Mouse (Mus musculus) retina, postnatal 7 days (tissue): ENCODE measurements at regions not wholly inside any gene's neighbourhood (a gene's known extent, or its start where the extent isn't known, plus 50 kb on each side); places are given as distances from the start of the nearest gene placed in this dataset.

Experiments used
- DNase-seq: peaks from one replicate; pipeline ENCODE4 v3.0.0-alpha.2; 2012; ENCODE audit warnings: low read depth, low spot score

DNA sequence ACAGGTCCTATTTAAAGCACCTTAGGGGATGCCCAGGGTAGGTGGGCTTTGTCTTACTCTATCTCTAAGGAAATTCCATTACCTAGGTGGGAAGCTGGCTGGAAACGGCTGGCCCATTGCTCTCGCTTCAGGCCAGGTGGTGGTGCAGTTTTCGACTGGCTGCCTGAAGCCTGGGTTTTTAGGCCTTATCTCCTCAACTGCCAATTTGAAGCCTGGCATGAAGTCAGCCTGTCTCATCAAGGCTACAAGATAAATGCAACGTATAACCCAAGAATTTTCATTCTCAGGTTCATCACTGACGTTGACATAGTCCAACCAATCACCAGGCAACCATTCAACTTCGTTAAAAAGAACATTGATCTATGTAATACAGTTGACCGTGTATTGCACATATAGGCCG lies 417.3 kb upstream of the Gm6657 start:
- no peak for DNase-seq

DNA sequence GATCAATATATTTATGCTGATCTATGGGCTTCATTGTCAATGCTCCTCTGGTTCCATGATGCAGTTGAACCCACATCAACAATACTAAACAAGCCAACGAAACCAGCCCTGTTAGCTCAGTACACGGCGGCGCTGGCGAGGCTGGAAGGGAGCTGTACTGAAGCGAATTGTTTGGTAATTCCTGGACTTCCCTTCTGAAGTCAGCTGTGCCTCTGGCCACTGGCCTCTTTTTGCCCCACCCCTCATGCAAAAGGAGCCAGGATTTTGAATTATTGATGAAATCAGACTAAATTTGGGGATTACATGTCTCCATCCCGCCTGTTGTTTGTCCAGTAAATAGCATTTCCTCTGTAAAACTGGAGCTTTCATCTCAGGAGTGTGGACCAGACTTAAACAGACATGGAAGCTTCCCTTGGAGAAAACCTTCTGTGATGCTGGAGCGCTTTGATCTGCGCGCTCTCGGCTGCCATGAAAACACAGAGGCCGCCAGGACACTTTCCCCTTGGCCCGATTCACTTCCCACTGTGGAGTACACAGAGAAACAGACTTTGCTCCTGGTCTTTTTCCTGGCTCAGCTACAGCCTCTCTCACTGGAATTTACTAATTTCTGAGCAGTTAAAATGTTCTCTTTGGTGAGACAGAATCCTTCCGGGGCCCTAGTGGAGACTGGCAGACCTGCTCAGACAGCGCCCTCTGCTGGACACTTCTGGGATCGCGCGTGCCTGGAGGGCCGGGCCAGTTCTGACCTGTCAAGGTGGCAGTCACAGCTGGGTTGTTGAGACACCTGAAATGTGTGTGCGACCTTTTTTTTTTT lies 412.9 kb upstream of the Gm6657 start:
- DNase-seq = peak; percentile 55

DNA sequence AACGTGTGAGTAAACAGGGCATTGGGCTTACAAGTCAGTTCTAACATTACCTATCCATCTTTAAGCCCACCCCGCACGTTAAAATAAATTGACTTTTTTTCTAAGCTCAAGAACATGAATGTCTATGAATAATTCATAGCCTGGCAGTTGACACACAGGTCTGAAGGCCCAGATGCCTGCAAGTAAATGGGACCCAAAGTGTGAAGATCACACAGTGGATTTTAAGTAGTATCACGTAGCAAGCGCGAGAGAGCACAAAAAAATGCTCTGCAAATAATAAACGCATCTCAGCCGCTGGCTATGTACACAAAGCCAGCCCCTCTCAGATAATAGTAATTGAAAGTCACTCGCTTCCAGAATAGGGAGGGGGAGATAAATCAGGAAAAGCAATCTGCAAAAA lies 410.1 kb upstream of the Gm6657 start:
- no peak for DNase-seq

DNA sequence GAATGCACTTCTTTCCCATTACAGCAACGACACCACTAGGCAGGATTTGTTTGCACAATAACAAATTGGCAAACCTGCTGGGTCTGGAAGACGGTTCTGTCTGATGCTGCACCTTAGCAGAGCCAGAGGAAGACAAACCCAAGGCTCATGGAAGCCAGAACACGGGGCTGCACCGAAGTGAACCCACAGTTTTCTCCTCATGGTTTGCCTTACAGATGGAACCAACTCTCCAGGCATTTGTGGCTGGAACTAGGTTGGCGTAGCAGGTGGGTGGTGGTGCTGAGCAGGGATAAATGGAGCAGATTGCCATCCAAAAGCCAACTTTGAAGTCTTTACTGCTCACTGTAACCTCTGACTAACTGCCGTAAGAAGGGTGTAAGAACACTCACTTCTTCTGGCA lies 408.4 kb upstream of the Gm6657 start:
- DNase-seq = no peak

DNA sequence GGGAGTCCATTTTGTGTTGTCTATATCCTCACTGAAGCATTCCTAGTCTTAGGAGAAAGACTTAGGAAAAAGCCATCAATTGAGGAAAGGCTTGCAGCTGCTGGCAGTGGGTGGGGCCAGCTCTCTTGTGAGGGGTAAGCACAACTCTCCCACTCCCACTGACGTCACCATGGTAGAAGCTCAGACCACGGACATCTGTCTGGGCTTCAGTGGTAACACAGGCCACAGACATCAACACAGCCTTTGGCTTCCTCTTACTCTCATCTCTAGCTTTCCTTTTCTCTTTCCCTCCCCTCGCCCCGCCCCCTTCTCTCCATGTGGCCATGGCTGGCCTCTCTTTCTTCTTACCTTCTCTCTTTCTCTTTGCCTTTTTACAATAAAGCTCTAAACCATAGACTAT lies 407.4 kb upstream of the Gm6657 start:
- DNase-seq = no peak

DNA sequence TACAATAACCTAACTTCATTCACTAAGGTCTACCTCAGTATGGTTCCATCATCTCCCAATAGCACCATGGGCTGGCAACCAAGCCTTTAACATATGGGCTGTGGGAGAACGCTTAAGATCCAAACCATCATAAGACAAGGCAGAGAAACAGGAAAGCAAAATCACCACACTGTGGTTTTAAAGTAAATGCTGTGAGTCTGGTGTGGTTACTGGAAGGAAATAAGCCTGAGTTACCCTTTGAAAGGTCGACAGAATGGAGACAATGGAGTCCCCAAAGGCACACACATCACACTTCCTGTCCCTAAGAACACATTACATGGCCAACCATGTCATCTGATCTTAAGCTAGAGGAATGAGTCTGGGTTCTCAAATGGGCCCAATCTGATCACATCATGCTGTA lies 405.8 kb upstream of the Gm6657 start:
- DNase-seq = no peak

DNA sequence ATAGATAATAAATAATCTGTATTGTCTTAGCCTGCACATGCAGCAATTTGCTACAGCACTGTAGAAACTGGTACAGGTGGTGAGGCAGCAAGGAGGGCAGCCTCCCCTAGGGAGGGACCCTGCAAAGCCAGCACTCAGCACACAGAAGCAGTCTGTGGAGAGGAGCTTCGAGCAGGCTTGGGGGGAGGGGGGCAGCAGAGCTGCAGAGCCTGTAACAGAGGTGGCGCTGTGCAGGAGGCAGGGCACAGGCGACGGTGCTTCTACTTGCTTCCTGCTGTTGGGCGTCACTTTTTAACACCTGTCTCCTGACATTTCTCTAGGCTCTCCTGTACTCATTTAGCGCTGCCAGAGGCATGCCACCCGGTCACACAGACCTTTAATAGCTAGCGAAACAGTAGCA lies 404.6 kb upstream of the Gm6657 start:
- DNase-seq = no peak

DNA sequence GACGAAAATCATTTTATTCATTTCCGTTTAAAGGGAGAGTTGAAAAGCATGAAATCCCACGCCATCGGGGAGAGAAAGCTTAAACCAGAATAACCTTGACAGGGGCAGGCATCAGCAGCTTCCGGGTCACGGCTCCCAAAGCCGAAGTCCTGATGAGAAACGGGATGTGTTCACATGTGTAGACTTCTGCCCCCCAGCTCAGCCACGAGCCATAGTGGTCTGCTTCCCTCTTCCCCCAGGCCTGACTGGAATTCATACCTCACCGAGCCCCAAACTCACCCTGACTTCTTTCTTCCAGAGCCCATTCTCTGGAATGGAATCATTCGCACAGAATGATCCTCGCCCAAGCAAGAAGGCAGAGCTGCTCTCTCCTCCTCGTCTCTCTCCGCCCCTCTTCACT lies 404.2 kb upstream of the Gm6657 start:
- DNase-seq = no peak

DNA sequence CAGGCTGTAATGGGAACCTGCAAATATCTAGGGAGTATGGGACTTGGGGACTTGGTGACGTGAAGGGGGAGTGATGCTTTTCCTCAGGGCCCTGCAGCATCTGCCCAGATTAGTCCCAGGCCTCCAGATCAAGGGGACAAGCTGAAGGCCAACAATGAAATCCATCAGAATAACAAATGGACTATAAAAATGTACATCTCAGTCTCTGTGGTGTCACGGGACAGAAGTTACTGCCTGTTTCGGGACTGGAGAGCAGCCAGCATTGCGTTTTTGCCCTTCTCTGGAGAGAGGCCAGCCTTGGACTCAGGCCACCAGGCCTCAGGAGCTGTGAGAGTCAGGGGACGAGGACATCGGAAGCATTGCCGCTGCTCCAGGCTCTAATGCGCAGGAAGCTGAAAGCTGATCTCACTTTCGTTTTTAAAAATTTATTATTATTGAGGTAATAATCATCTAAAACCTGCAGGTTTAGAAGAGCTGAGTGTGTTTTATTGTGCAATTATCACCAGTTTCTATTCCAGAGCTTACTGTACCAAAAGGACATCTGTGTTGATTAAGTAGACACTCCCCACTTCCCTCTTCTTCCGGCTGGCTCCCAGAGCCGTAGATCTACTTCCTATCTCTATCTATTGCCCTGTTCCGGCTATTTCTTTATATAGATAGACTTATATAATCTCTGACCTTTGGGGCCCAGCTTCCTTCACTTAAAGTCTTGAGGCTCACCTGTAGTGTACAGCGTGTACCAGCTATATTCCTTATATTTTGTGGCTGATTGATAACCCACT lies 403.0 kb upstream of the Gm6657 start:
- DNase-seq = no peak

DNA sequence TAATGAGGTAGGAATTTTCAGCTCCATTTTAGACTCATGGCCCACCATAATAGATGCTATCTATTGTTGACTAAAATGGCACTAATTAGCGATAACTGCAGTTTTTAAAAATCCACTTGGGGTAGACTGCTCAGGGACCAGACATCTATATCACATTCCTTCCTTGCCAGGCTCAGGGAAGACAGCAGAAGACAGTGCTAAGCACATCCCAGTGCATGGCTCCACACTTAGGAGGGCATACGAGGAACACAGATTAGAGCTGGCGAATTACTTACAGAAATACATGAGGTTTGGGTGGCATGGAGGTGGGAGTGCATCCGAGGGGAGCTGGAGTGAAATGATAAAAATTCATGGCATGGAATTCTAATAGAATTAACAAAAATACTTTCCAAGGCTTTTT lies 395.5 kb upstream of the Gm6657 start:
- no peak for DNase-seq

DNA sequence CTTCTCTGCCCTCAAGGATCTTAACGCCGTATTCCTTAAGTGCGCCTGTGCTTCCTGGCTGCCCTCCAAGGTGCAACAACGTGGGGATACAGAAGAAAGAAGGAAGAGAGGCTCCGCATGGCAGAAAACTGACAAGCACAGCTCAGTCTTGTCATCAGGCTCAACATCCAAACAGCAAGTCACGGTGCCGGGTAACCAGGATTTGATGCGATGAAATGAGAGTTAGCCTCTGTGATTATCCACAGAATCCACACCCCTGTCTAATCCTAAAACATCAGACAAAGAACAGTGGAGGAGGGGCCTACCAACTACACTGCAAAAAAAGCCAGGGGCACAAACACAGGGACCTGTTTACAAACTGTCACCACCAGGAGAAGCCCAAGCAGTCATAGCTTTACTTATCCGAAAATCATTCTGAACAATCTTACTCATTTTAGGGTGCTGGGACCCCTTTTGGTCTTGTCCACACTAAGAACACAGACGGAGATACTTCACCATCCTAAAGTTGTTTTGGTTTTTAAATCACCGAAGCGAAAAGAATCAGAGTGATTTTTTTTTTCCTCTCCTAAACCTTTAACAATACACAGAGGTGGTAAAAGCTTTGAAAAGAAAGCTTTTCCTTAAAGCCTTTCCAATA lies 394.8 kb upstream of the Gm6657 start:
- DNase-seq = no peak

DNA sequence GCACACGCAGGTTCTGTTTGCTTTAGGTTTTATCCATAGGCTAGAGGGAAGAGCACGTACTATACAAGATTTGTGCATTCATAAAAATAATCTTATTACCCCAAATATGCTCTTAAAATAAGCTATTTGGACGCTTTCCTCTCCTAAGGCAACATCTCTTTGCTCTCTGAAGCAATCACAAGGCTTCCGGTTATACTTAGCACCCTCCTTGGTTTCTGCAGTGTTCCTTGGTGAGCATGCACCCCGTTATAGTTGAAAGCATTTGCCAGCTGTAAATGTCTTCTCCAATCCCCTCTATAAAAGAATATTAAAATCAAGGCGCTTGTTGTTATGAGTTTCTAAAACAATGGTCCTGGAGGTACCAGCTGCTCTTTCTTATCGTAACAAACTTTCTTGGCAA lies 386.4 kb upstream of the Gm6657 start:
- DNase-seq = no peak

DNA sequence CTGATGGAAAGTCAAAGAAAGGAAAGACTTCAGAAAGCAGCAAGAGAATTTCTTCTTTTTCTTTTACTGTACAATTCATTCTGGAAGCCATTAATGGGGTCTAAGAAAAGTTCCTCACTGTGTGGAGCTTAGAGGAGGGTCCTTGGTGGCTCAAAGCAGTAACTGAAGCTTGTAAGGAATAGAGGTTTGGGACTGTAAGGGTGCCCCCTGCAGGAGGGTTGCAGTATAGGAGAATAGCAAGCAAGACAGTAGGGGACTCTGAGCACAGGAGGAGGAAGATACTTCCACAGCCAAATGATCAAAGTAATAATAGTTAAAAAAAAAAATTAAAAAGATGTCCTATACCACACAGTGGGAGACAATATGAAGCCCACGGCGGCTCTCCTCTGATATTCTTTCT lies 382.8 kb upstream of the Gm6657 start:
- no peak for DNase-seq

DNA sequence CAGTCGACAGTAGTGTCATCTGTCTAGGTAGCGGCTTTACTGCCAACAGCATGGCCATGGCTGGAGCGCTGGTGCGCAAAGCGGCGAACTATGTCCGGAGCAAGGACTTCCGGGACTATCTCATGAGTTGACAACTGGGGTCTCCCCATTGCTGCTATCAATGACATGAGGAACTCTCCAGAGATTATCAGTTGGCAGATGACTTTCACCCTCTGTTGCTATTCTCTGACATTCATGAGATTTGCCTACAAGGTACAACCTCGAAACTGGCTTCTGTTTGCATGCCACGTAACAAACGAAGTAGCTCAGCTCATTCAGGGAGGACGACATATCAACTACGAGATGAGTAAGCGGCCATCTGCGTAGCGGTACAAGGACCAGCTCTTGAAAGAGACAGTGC lies 374.6 kb upstream of the Gm6657 start:
- no peak for DNase-seq

DNA sequence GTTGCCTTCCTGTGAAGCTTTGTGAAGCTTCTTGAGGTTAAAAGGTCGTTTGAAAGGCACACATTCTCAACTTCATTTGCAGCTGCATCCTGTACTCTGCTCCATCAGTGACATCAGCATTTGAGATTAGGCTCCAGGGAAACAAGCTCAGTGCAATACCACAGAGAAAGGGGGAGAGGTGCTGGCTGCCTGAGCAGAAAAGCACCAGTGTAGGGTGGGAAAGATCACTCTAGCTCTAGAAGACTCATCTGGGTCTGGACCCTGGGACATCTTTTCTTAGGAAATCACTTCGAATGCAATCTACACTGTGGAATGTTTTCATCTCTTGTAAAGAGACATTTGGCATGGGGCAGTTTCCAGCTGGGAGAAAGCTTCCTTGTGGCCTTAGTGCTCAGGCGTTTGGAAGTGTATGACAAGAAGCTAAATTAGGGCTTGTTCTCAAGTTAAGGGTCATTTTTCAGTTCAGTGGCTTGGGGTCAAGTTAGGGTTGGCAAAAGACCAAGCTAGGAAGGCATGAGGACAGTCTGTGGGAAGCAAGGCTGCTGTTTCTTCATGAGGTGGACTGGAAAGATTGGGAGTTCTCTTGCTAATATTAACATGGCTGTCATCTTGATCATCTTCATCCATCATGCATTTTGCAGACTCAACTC lies 370.5 kb upstream of the Gm6657 start:
- no peak for DNase-seq

DNA sequence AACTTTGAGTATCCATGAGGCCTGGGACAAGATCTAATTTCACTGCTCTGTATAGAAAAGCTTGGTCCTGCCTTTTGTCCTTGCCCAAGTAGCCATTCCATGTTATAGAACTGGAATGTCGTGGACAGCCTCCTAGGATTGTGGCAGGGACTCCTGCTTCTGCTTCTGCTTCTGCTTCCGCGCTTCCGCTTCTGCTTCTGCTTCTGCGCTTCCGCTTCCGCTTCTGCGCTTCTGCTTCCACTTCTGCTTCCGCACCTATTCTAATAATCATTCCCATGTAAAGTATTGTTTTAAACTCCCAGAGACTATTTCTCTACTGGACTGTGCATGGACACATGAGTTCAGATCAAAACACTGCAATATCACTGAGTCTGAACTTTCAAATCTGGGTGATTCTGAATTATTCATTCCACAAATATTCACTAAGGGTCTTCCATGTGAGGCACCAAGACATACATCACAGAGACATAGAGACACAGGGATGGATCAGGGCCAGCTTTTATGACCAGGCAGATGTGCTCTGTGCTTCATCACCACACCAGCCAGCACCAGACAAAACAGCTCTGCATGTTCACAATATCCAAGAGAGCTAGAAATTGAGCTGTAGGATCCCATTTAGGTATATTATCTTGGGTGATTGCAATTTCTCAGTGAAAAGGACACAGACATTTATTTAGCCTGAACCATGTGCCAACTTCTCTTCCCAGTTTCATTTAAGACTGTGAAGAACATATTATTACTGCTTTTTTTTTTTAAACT lies 360.5 kb upstream of the Gm6657 start:
- no peak for DNase-seq

DNA sequence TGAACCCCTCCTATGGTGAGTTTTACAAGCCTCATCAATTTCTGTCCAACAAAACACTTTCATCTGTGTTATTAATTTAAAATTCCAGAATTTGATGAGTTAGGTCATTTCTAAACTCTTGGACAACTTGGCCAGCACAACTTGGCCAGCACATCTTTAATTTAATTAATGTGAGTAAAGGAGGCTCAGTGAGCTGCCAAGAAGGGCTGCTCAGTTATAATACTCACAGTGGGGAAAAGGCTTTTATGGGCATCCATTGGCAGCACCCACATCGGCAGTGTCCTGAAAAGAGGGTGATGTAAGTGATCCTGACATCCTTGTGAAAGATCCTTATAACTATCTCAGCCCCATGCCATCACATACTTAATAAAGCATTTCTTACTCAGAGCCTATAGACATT lies 359.2 kb upstream of the Gm6657 start:
- DNase-seq = no peak

DNA sequence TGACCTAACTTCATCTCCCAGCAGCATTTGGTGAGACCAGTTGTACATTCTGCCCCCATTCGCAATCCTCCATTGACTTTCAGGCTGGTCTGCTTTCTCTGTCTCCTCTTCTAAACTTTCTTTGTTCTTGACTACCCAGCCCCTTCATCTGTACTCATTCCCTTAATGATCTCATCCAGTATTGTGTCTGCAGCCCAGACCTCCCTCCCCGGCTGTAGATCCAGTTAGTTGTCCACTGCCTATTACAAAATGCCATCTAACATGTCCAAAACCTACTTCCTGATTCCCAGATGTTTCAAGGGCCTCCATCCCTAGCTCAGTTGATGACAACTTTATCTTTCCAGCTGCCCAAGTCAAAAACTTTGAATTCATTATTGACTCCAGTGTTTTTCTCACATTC lies 357.8 kb upstream of the Gm6657 start:
- DNase-seq = no peak

DNA sequence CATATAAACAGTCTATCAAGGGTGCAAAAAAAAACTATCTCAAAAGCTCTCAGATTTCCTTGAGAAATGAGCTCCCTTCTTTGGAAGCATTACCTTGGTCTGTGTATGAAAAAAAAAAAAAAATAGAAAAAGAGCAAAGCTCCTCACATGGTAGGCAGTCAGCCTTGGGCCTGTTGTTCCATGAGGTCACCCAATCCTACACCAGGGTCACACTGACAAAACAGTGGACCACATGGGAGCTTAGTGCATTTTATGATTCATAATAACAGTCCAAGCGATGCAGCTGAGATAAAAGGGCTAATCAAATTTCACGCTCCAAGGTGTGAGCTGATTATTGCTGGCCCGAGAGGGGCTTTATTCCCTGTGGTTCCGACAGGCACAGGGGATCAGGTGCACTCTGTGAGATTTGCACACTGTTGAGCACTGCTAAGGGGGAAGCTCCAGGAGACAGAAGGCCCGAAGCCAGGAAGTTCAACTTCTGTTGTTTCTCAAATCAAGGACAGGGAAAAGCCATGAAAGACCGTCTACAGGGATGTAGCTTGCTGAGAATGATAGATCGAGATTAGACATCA lies 352.1 kb upstream of the Gm6657 start:
- DNase-seq = no peak

DNA sequence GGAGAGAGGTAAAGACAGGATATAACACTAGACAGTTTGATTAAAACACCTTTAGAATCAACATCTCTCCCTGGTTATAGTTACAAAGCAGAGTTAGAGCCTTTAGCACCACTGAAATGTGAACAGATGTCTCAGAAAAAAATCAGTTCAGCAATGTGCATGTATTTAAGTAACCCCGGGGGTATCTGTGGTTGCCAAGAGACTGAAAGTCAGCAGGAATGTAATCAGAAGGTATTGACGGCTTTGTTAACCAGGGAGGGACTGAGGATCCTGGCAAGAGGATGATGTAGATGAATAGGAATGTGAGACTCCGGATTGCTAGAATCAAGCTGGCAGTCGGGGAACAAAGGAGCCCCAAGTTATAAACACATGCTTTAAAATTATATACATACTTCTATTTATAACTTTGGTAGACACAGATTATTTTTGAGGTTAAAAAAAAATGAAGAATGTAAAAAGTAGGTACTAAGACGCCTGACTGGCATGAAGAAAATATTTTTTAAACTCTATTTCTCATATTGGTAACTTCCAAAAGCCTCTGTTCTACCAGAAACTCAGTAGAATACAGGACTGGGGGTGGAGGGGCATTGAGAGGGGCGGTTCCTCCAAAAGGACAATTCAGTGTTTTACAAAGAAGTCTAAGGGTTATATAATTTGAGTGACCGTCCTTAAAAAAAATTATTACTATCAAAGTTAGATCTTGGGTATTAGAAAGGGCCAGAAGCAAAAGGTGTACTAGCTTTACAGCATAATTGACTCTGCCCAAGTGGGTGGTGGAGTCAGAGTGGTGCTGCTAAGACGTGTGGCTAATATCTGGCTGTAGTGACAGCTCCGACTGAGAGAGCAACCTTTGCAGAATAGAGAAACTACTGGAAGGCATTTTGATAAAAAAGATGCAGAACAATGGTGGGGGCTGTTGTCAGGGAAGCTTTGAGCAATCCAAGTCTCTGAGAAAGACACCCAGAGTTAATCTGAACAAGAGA lies 341.2 kb upstream of the Gm6657 start:
- no peak for DNase-seq
